Mouse (Mus musculus): Measurements from ENCODE around the gene Mslnl. TPM values are rescaled to one million over a fixed set of nuclear protein-coding genes. Genes with fewer than 3 reads are reported as not detected.

Gene Mslnl
- total RNA-seq, 1 experiment from 2014 or later, result not detected

DNA sequence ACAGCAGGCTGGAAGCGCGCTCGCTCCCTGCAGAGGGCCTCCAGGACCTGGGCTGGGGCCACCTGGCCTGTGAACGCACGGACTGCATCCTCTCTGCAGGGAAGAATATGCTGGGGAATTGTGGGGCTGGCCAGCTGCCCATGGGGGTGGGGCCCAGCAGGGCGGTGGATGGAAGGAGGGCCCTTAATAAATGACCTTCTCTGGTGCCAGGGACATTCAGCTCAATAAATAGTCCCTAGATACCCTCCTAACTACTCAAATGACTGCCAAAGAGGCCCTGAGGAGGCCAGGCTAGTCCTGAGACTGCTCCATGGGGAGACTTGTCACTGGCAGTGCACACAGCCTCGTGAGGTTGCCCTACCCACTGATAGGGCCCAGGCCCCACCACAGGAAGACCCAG is 47.2 kb downstream of the Mslnl start:
- ATAC-seq (replicated peaks; ENCODE audit: low read depth, poor library complexity, severe bottlenecking), result no peak

DNA sequence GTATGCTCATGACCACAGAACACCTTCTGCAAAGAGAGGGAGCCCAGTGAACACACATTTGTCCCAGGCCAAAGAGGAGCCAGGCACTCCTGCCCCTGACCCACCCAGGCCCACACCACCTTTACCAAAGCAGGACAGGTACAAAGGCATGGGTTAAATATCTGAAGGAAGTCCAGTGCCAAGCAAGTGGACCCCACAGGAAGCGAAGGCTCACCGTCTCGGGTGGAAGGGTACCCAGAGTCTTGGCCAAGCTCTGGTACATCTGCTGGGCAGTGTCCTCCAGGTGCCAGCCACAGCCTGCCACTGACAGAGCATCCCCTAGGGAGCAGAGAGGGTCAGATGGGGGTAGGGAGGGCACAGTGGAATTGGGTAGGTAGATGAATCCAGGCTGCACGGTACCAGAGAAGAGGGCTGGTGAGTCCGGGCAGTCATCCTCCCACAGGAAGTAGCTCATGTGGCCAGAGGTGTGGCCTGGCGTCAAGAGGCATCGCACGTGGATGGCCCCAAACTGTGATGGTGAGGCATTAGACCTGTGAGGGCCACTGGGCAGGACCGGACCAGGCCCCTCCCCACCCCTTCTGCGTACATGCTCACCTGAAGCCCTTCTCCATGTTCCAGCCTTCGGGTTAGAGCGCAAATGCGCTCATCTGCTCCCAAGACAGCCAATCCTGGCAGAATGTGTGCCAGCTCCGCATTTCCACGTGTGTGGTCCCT is 48.2 kb downstream of the Mslnl start:
- ATAC-seq (replicated peaks; ENCODE audit: low read depth, poor library complexity, severe bottlenecking), result no peak

GRCm38 (mm10) chr17:25785281-25785745 is 49.5 kb downstream of the Mslnl start, which contains the start of gene Haghl:
Haghl (minus strand) TSS chr17:25785673.
- peak; percentile 91 for ATAC-seq (replicated peaks; ENCODE audit: low read depth, poor library complexity, severe bottlenecking)

DNA sequence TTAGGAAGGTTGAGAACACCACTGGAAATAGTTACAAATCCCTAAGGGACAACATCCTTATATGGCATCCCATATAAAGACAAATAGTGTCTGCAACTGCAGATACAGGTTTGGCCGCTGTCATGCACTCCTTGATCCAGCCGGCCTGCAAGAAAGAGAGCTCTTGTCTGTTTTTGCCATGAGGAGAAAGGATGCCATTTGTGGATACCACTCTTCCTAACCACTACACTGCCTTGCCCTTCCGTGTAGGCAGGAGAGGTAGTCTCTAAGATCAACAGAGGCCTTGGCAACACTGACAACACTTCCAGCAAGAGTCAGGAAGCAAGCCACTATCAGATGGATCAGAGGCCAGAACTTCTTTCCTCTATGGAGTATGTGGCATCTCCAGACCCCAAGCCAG is 50.4 kb downstream of the Mslnl start, which contains the start of gene Ccdc78:
TSS of gene Ccdc78 (plus strand) at position 301 of the 400 bp plus-strand sequence.
- no peak for ATAC-seq (replicated peaks; ENCODE audit: low read depth, poor library complexity, severe bottlenecking)

DNA sequence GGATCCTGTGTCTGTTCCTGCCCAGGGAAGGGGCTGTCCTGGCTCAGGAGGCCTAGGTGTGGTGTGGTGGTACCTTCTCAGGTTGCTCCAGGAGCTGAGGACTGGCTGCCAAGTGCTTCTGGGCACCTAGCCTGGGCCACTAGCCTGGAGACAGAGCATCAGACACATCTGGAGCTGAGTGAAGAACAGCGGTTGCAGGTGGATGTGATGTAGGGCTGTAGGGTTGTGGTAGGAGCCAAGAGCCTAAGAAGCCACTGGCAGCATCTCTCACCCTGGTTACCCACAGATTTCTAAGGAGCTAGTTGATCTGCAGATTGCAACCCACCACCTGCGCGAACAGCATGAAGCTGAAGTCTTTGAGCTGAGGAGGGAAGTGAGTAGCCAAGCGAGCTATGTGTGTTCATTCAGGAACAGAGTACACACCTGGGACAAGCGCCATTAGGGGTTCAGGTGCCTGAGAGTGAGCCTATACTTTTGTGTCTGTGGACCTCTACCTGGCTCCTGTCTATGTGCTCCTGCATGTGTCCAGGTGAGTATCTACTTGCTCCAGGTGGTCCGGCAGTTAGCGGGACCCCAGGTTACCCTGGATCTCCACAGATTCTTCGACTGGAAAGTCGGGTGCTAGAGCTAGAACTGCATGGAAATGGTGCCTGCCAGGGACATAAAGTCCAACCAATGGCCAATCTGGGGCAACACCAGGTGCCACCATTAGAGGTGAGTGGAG is 51.1 kb downstream of the Mslnl start:
- ATAC-seq (replicated peaks; ENCODE audit: low read depth, poor library complexity, severe bottlenecking), result no peak

DNA sequence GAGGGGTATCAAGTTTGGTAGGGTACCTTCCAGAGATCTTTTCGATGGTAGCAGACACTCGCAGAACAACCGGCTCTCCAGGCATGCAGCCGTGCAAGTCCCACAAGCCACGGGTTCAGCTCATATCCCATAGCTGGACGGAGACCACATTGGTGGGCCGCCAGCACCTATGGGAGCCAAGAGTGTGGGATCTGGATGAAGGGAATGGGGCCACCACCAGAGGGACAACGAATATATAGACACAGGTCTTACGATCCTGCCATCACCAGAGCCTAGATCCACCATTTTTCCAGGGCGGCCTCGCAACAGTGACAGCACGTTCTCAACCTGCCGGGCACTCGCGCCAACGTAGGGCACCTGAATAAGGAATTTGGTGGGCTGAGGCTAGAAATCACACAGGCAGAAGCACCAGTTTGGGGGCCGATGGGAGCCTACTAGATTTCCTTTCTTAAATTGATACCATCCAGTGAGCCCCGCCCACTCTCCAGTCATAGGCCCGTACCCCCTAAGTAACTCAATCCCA is 55.5 kb downstream of the Mslnl start:
- no peak for ATAC-seq (replicated peaks; ENCODE audit: low read depth, poor library complexity, severe bottlenecking)

DNA sequence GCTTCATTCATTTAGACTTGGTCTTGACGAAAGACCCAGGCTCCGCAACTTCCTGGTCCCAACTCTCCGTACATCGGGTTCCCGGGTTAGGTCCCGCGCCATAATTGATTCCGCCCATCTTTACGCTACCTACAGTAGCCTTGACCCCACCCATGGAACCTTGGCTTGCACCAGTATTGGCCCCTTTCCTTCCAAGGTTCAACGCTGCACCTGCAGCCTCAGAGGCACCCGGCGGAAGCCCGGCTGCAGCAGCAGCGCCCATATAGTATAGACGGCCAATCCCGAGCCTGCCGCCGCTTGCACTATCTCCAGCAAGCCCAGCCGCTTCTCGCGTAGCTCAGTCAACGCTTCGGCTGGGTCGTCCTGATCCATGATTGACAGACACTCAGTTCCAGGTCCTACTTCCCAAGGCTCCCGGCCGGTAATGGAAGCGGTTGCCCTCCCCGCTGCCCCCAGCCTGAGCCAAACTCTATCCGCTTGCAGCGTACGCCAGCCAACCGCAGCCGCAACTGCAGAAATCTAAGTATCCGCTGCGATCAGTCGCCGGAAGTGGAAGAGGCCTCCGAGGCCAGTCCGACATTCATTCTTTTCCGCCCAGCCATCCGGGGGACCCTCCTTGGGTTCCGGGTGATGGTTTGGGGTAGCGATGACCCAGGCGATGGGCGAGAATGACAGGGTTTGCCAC is 56.1 kb downstream of the Mslnl start:
- ATAC-seq (replicated peaks; ENCODE audit: low read depth, poor library complexity, severe bottlenecking), result peak; percentile 69

- peak; percentile 62 for ATAC-seq (replicated peaks; ENCODE audit: low read depth, poor library complexity, severe bottlenecking)
Measured at GRCm38 (mm10) chr17:25792615-25793014, 56.8 kb downstream of the Mslnl start, which contains the start of gene Fam173a. Fam173a (minus strand) TSS chr17:25792901.

DNA sequence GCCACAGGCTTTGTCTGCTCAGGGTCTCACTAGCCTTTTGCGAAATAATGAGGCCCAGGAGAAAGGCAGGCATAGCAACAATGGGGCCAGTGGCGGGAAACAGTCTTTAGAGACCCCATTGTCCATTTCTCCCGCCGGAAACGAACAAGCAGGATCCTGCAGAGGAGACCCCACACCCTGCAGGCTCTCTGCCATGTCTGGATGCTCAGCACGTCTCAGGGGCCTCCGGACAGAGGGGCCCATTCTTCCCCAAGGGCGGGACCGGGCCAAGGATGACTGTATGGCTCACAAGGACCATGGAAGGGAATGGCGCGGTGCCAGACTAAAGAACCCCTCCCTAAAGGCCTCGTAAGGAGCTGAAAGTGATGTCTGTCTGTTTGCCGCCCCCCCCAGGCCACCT is 58.4 kb downstream of the Mslnl start:
- ATAC-seq (replicated peaks; ENCODE audit: low read depth, poor library complexity, severe bottlenecking), result no peak

DNA sequence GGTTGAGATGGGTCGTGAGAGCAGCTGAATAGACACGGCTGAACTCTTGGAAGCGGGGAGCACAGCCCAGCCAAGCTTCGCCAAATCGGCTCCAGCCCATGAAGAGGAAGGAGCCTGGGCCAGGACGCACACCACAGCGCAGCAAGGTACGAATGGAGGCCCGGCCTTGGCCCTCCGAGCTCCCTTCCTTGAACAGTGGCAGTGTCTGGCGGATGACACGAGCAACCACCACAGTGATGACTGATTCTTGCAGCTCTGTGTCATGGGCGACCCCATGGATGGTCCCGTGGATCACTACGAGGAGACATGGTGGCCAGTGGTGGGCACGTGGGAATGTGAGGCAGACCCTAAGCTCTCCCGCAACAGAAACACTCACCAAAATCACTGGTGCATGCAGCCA is 59.2 kb downstream of the Mslnl start:
- no peak for ATAC-seq (replicated peaks; ENCODE audit: low read depth, poor library complexity, severe bottlenecking)

DNA sequence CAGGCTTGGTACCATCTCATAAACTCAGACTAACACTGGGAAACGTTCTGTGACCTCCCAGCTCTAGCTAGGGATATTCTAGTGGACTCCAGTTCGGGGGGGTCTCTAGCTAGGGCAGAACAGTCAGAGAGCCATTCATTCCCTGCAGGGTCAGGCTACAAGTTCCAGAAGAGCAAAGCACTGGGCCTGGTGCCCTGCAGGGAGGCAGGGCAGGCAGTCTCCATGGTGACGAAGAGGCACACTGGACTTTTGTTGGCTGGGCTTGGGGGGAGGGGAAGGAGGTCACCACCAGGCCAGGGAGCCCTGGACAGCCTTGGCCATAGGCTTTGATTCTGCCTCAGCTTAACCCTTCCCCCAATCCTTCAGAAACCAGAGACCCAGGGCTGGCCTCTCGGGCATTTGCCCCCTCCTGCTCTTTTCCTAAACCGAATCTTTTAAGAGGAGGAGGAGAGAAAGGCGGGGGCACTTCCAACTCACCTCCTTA is 59.8 kb downstream of the Mslnl start, which contains the start of gene AC134908.4:
TSS of gene AC134908.4 (minus strand) at position 51 of the 484 bp plus-strand sequence.
- ATAC-seq (replicated peaks; ENCODE audit: low read depth, poor library complexity, severe bottlenecking), result no peak

GRCm38 (mm10) chr17:25796211-25796771 is 60.4 kb downstream of the Mslnl start:
- ATAC-seq (replicated peaks; ENCODE audit: low read depth, poor library complexity, severe bottlenecking), result no peak

DNA sequence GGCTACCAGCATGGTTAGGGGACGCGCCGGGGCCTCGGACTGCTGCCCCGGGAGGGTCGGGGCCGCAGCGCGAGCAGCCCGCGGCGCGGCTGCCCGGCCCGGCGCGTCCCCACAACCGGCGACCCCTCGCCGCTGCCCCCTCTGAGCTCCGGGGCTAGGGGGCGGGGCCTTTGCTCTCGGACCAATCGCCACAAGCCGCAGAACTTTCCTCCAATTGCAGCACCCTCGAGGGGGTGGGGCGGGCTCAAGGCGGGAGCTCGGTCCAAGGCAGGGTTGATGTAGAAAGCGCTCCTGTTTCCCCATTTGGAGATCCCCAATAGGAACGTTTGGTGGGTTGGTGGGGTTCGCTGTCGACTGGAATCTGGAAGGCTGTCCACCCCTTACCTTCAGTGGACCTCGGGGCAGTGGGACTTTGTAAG is 61.1 kb downstream of the Mslnl start, which contains the start of gene Metrn:
TSS of gene Metrn (minus strand) at position 186 of the 419 bp plus-strand sequence.
- ATAC-seq (replicated peaks; ENCODE audit: low read depth, poor library complexity, severe bottlenecking), result peak; percentile 62

Other genes starting within 250 kb of the Mslnl start
- gene Sstr5, start 238.8 kb upstream of the Mslnl start, total RNA-seq (2017), result not detected in 2 replicates
- 0.23 TPM in 1 of 2 replicates, not detected in the other for gene Sox8, start 165.4 kb upstream of the Mslnl start, total RNA-seq (2017)
- 9.0 and 11.7 TPM in 2 replicates for gene Lmf1, start 157.0 kb upstream of the Mslnl start, total RNA-seq (2017)
- gene Gng13, start 18.9 kb upstream of the Mslnl start, total RNA-seq (2017), result not detected in 2 replicates
- gene Chtf18, start 8.6 kb upstream of the Mslnl start, total RNA-seq (2017), result 17.0 and 28.5 TPM in 2 replicates
- 3.0 and 3.9 TPM in 2 replicates for gene Rpusd1, start 8.4 kb upstream of the Mslnl start, total RNA-seq (2017)
- not detected in 2 replicates for gene Msln, start 18.3 kb downstream of the Mslnl start, total RNA-seq (2017)
- 8.7 and 32.7 TPM in 2 replicates for gene Narfl, start 37.7 kb downstream of the Mslnl start, total RNA-seq (2017)
- gene Haghl, start 49.6 kb downstream of the Mslnl start, total RNA-seq (2017), result 13.6 and 28.4 TPM in 2 replicates
- gene Ccdc78, start 50.5 kb downstream of the Mslnl start, total RNA-seq (2017), result not detected in 2 replicates
- 47.9 and 51.1 TPM in 2 replicates for gene Fam173a, start 56.9 kb downstream of the Mslnl start, total RNA-seq (2017)
- 4.3 TPM in 1 of 2 replicates, not detected in the other for gene AC134908.4, start 59.6 kb downstream of the Mslnl start, total RNA-seq (2017)
- gene Metrn, start 61.1 kb downstream of the Mslnl start, total RNA-seq (2017), result 26.7 and 27.8 TPM in 2 replicates
- gene Fbxl16, start 73.0 kb downstream of the Mslnl start, total RNA-seq (2017), result 0.18 TPM in 1 of 2 replicates, not detected in the other
- gene Wdr24, start 87.6 kb downstream of the Mslnl start, total RNA-seq (2017), result 10.2 and 21.0 TPM in 2 replicates
- 15.4 and 21.7 TPM in 2 replicates for gene Jmjd8, start 92.8 kb downstream of the Mslnl start, total RNA-seq (2017)
- gene Stub1, start 97.4 kb downstream of the Mslnl start, total RNA-seq (2017), result 60.4 and 84.7 TPM in 2 replicates
- gene Rhbdl1, start 101.3 kb downstream of the Mslnl start, total RNA-seq (2017), result 0.46 TPM in 1 of 2 replicates, not detected in the other
- gene Gm20683, start 105.7 kb downstream of the Mslnl start, total RNA-seq (2017), result not detected in 2 replicates
- 23.7 and 29.7 TPM in 2 replicates for gene Rhot2, start 108.8 kb downstream of the Mslnl start, total RNA-seq (2017)
- 18.6 and 23.8 TPM in 2 replicates for gene Wdr90, start 125.5 kb downstream of the Mslnl start, total RNA-seq (2017)
- gene Mcrip2, start 132.7 kb downstream of the Mslnl start, total RNA-seq (2017), result 22.3 and 24.0 TPM in 2 replicates
- 13.9 and 15.9 TPM in 2 replicates for gene Mettl26, start 139.0 kb downstream of the Mslnl start, total RNA-seq (2017)
- 0.78 and 1.0 TPM in 2 replicates for gene Wfikkn1, start 144.8 kb downstream of the Mslnl start, total RNA-seq (2017)
- 1.0 and 7.0 TPM in 2 replicates for gene Rab40c, start 183.7 kb downstream of the Mslnl start, total RNA-seq (2017)
- gene Pigq, start 208.9 kb downstream of the Mslnl start, total RNA-seq (2017), result 50.4 and 62.4 TPM in 2 replicates
- not detected in 2 replicates for gene Nhlrc4, start 208.9 kb downstream of the Mslnl start, total RNA-seq (2017)
- not detected in 2 replicates for gene A930017K11Rik, start 216.5 kb downstream of the Mslnl start, total RNA-seq (2017)
- 4.1 and 4.6 TPM in 2 replicates for gene Capn15, start 249.8 kb downstream of the Mslnl start, total RNA-seq (2017)